9 mouse cellular contexts compared by ENCODE assay signal in genomic region chr2:139677809-139678274, GRCm38 (mm10). TPM values are rescaled to one million over a fixed set of nuclear protein-coding genes. Genes with fewer than 3 reads are reported as not detected.
DNase-seq lines count a peak whose midpoint lies in the region; ATAC-seq and TF ChIP-seq lines count a peak whose summit lies in the region.
"Had no signal": no experiment of that assay in that cellular context is flagged by ENCODE, and none has a peak within 500 bp of the region (broad histone marks: within the 10 kb centered on the region; RNA-seq: fewer than 3 reads in every experiment).

Gene Ism1 (plus strand): TSS chr2:139678178.

- H3K9ac ChIP-seq in embryonic facial prominence, embryonic 11.5 days (replicated peaks; ENCODE audit: low read length), result peak within 1 kb of the TSS; percentile 84
- peak within 1 kb of the TSS; percentile 59 for H3K9ac ChIP-seq in intestine, postnatal 0 days (ENCODE audit: low read depth, low read length)
- H3K9ac ChIP-seq in limb, embryonic 15.5 days, result peak within 1 kb of the TSS; percentile 82

- peak; percentile 16 to 28 for DNase-seq in lung, adult 18-20 months
- DNase-seq in lung, postnatal 25 days (ENCODE audit: low spot score), result no peak
- peak; percentile 66 for DNase-seq in embryonic facial prominence, embryonic 11.5 days (ENCODE audit: low spot score)
- peak; percentile 93 for DNase-seq in heart, adult 11 months
- DNase-seq in thymus, postnatal 25 days, result peak; percentile 6

- no peaks in the 10 kb centered on the region for H3K4me1 ChIP-seq in embryonic facial prominence, embryonic 11.5 days (ENCODE audit: control insufficient read depth, insufficient read depth, low read length)
- no peaks in the 10 kb centered on the region; the same call in 1 of the 2 replicates for H3K4me1 ChIP-seq in intestine, postnatal 0 days (replicated peaks; ENCODE audit: control insufficient read depth, insufficient read depth, low read length)
- H3K4me1 ChIP-seq in limb, embryonic 15.5 days, result peaks cover 19% of the 10 kb centered on the region; the same call in 1 of the 2 replicates

- H3K9me3 ChIP-seq in embryonic facial prominence, embryonic 11.5 days (replicated peaks; ENCODE audit: control insufficient read depth, low read length), result no peaks in the 10 kb centered on the region
- no peaks in the 10 kb centered on the region for H3K9me3 ChIP-seq in intestine, postnatal 0 days (ENCODE audit: control insufficient read depth)
- H3K9me3 ChIP-seq in limb, embryonic 15.5 days, result no peaks in the 10 kb centered on the region

- H3ac ChIP-seq in myocyte (ENCODE audit: control insufficient read depth, insufficient read length), result no peak within 1 kb of the TSS

- H3K4me3 ChIP-seq in embryonic facial prominence, embryonic 11.5 days (ENCODE audit: low read depth, low read length), result peak within 1 kb of the TSS; percentile 85
- H3K4me3 ChIP-seq in intestine, postnatal 0 days (ENCODE audit: low read depth, low read length), result peak within 1 kb of the TSS; percentile 82
- peak within 1 kb of the TSS; percentile 91 for H3K4me3 ChIP-seq in limb, embryonic 15.5 days
- no peak within 1 kb of the TSS for H3K4me3 ChIP-seq in myocyte

- H3K4me2 ChIP-seq in embryonic facial prominence, embryonic 11.5 days (ENCODE audit: low read depth, low read length), result peak within 1 kb of the TSS; percentile 99
- H3K4me2 ChIP-seq in intestine, postnatal 0 days (replicated peaks; ENCODE audit: low read depth), result peak within 1 kb of the TSS; percentile 99
- peak within 1 kb of the TSS; percentile 97 for H3K4me2 ChIP-seq in limb, embryonic 15.5 days
- peak within 1 kb of the TSS; percentile 59 for H3K4me2 ChIP-seq in myocyte (ENCODE audit: low read depth)

- peak within 1 kb of the TSS; percentile 75 for H3K27ac ChIP-seq in embryonic facial prominence, embryonic 11.5 days (replicated peaks; ENCODE audit: low read depth, low read length)
- no peak within 1 kb of the TSS for H3K27ac ChIP-seq in intestine, postnatal 0 days (ENCODE audit: low read depth, low read length)
- H3K27ac ChIP-seq in limb, embryonic 15.5 days, result peak within 1 kb of the TSS; percentile 93

- no peaks in the 10 kb centered on the region for H3K36me3 ChIP-seq in embryonic facial prominence, embryonic 11.5 days (replicated peaks; ENCODE audit: control insufficient read depth, insufficient read depth, low read depth, low read length)
- no peaks in the 10 kb centered on the region for H3K36me3 ChIP-seq in intestine, postnatal 0 days (ENCODE audit: control insufficient read depth, insufficient read depth)
- H3K36me3 ChIP-seq in limb, embryonic 15.5 days, result no peaks in the 10 kb centered on the region
- H3K36me3 ChIP-seq in myocyte (ENCODE audit: control insufficient read depth, insufficient read depth), result no peaks in the 10 kb centered on the region

- no peak for TF ChIP-seq POLR2A in myocyte (IDR thresholded peaks at IDR 0.05; ENCODE audit: insufficient read length, low read depth)

- H3K27me3 ChIP-seq in embryonic facial prominence, embryonic 11.5 days (ENCODE audit: control insufficient read depth, insufficient read depth, low read length), result no peaks in the 10 kb centered on the region
- peaks cover 48% of the 10 kb centered on the region for H3K27me3 ChIP-seq in intestine, postnatal 0 days (replicated peaks; ENCODE audit: control insufficient read depth, insufficient read depth, low read length)
- H3K27me3 ChIP-seq in limb, embryonic 15.5 days, result no peaks in the 10 kb centered on the region
- H3K27me3 ChIP-seq in myocyte (ENCODE audit: control insufficient read depth, insufficient read depth, insufficient read length), result peaks cover 26% of the 10 kb centered on the region
- H3K27me3 ChIP-seq: CH12.LX had no signal

- ATAC-seq in embryonic facial prominence, embryonic 11.5 days (replicated peaks; ENCODE audit: insufficient number of reproducible peaks, low FRiP score, low TSS enrichment, low read depth), result peak; percentile 83
- peak; percentile 51 for ATAC-seq in intestine, postnatal 0 days
- ATAC-seq in limb, embryonic 15.5 days (ENCODE audit: insufficient number of reproducible peaks, low FRiP score, low TSS enrichment, low read depth), result peak; percentile 56

- no peak for TF ChIP-seq CTCF in intestine, postnatal 0 days (IDR thresholded peaks at IDR 0.05; ENCODE audit: low read depth)

- WGBS in embryonic facial prominence, embryonic 11.5 days, result under 1% methylated on average over 38 of the region's 39 CpGs
- WGBS in intestine, postnatal 0 days, result under 1% methylated on average over 31 of the region's 39 CpGs
- WGBS in limb, embryonic 15.5 days, result under 1% methylated on average over 26 of the region's 39 CpGs

- no peaks in the 10 kb centered on the region for H3K79me2 ChIP-seq in myocyte (ENCODE audit: control insufficient read depth, insufficient read depth)

TF ChIP-seq in myocyte, 11 proteins besides CTCF, POLR2A, EP300 and RAD21:
- no peak for TF ChIP-seq MYOD1 (IDR thresholded peaks at IDR 0.05; ENCODE audit: control insufficient read depth in 1 of 3, insufficient read length in 2 of 3, low read depth in 2 of 3)
- TF ChIP-seq POLR2AphosphoS2 (IDR thresholded peaks at IDR 0.05; ENCODE audit: insufficient read length, low read depth), result no peak
- TF ChIP-seq SRF (IDR thresholded peaks at IDR 0.05; ENCODE audit: control insufficient read depth, insufficient read length, low read depth), result no peak
- no peak for TF ChIP-seq MAX (IDR thresholded peaks at IDR 0.05; ENCODE audit: low read depth)
- no peak for TF ChIP-seq CEBPB (IDR thresholded peaks at IDR 0.05; ENCODE audit: insufficient read depth, poor library complexity, severe bottlenecking)
- TF ChIP-seq MYOG (IDR thresholded peaks at IDR 0.05; ENCODE audit: control insufficient read depth in 1 of 3, insufficient read depth in 1 of 3, insufficient read length in 2 of 3, low read depth in 2 of 3), result no peak
- no peak for TF ChIP-seq E2F4 (IDR thresholded peaks at IDR 0.05; ENCODE audit: insufficient read depth)
- no peak for TF ChIP-seq TCF3 (IDR thresholded peaks at IDR 0.05; ENCODE audit: insufficient read length, low read depth)
- no peak for TF ChIP-seq TCF12 (IDR thresholded peaks at IDR 0.05; ENCODE audit: insufficient read depth, poor library complexity, severe bottlenecking)
- no peak for TF ChIP-seq USF1 (IDR thresholded peaks at IDR 0.05; ENCODE audit: low read depth)
- TF ChIP-seq REST (IDR thresholded peaks at IDR 0.05; ENCODE audit: insufficient read depth, insufficient read length), result no peak
TF ChIP-seq in myocyte: peak in this region for 0.

RNA-seq across cellular contexts. Expression of gene Ism1, which starts in this region (rescaled TPM):
- polyA plus RNA-seq in embryonic facial prominence, embryonic 11.5 days (2014; fragmentation: Nextera tagmentation; extraction: Ambion mirVana), result 1.8 and 1.9 TPM in 2 replicates
- 0.37 and 0.44 TPM in 2 replicates for polyA plus RNA-seq in intestine, postnatal 0 days (2015; fragmentation: Nextera tagmentation; extraction: Ambion mirVana)
- polyA plus RNA-seq in limb, embryonic 15.5 days (2015; fragmentation: Nextera tagmentation; extraction: Ambion mirVana), result 7.5 and 7.6 TPM in 2 replicates
- not detected for polyA plus RNA-seq in myocyte (2012; fragmentation: generic; extraction: Trizol)

Comparison
In these comparisons a context has a peak if more than half of its experiments do, and no peak if none do; other contexts are left out.
1. Peak in ATAC-seq, H3K4me3 ChIP-seq, H3K9ac ChIP-seq and H3K4me2 ChIP-seq in intestine, postnatal 0 days; RNA of the gene not detected or under 1 TPM.